Mouse (Mus musculus) cerebellum, adult (tissue): ENCODE data around the gene Lyve1.
A peak's percentile ranks its signal among the peaks of the same experiment; 100 is the strongest.

ENCODE experiments used
- ATAC-seq: cut with Nextera tagmentation; 2 replicates; pipeline ENCODE4 v1.9.2; 2017; ENCODE audit warnings: mild to moderate bottlenecking, moderate library complexity, mixed read lengths; ENCODE audit not compliant: insufficient number of reproducible peaks, low FRiP score, low TSS enrichment

Lyve1 gene

GRCm38 (mm10) chr7:110816037-110816436 is 47.0 kb downstream of the Lyve1 start:
- ATAC-seq: peak; percentile 58; the same call in 1 of the 2 replicates

DNA sequence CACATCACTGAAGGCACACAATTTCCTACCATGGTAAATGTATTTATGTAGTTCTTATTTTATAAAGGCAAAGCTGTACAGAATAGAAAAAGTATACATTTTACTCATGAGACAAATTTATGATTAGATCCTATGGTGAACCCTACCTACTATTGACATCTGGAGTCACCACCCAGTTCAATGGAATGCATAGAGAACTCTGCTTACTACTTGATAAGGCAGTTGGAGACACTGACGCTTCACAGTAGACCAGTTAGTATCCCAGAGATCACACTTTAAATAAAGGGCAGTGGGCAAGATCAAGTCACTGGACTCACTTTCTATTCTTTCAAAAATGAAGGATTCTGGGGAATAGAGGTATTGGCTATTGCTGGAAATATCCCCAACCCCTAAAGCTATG is 49.1 kb downstream of the Lyve1 start:
- ATAC-seq: no peak

DNA sequence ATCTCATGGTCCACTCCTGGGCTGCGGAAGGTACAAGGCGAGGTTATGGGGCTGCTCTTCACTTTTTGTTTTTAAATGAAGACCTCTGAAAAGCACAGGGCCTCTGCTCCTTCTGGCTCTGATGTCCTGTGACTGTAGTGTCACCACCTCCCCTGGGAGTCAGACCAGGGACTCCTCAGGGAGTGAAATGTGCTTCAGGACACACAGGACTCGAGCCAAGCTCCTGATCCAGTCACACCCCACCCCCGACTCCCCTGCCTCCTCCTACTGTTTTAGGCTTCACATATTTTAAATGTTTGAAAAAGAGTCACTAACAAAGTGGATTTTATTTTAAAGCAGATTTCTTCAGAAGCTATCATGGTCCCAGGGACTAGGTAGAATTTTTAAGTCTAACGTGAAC is 51.5 kb downstream of the Lyve1 start:
- no peak for ATAC-seq

GRCm38 (mm10) chr7:110810995-110811394 is 52.0 kb downstream of the Lyve1 start:
- ATAC-seq: no peak

DNA sequence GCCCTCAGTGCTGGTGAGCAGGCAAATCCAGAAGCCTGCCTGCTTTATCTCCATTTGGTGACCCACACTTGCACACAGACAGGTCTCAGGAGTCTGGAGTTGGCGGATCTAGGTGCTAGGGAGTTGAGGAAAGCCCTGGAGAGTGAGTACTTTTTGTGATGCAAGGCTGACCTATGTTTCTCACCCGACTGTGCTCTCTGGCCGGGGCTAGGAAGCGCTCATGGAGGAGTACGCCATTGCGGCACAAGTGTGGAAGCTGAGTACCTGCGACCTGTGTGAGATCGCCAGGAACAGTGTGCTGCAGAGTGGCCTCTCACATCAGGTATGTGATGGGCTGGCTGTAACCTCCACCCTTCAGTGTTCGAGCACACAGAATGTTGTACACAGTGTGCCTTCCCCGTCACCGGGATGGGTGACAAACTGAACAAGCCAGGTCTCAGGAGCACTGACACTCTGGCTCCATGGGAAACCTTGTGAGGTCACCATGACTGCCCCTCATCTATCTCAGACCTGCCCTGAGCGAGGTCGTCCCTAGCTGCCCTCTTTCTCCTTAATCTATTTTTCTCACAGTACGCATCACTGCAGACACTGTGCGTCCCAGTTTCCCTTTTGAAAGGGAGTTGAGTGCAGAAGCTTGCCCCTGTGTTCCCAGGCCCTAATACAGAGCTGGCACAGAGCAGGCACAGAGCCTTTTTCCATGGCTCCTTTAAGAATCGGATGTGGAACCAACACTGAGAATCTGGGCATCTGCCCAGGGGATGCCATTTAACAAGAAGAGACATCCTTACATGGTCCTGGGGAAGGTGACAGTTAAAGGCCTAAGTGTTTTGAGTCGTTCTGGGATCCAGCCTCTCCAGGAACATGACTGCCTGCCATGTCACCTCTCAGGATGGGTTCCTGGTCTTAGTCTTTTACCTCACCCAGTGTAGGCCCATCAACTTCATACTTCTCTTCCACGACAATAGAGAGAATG is 53.2 kb downstream of the Lyve1 start:
- no peak for ATAC-seq

DNA sequence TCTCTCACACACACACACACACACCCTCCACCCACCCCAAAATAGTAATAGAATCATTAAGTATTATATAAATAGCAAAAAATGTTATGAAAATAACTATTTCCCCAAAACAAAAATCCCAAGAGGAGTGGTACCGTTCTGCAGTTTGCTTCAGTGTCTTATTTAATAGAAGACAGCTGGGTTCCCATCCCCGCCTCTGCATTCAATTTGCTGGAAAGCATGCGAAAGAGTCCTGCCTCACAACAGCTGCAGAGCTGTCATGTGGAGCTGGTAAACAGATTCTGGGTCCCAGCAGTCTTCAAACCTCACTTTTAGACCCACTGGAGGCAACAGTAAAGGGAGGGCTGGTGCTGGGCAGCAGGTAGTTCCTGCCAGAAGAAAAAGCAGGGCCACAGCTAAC is 54.1 kb downstream of the Lyve1 start:
- no peak for ATAC-seq

GRCm38 (mm10) chr7:110807460-110808030 is 55.5 kb downstream of the Lyve1 start:
- ATAC-seq: no peak

DNA sequence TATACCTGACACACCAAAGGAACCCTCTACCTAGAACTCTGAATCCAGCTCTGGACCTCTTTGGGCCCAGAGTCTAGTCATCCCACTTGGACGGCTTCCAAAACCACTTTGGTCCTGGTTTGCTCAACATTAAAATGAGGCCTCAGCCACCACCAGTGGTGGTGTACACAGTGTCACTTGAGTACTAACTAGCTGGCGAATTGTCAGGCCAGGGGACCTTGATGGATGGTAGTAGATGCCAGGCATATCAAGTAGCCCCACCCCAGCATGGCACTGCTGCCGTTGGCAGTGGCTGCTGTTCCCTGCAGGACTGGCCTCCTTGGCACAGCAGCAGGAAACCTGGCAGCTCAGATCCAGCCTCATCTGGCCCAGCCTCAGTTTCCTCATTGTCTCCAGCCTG is 58.8 kb downstream of the Lyve1 start:
- ATAC-seq: no peak

DNA sequence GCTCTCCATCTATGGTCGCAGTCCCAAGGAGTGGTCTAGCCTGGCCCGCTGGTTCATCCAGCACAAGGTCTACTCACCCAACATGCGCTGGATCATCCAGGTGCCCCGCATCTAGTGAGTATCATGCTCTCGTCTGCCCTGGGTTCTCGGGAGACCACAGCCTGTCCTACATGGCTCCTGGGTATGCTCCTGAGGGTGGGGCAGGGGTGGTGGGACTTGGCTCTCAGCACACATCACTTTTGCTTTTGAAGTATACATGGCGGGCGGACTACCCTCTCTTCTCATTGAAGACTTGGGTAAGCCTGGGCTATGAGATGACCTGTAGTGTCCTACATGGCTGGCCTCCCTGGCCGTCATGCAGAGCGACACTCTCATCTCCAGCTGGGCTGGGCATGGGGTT is 59.9 kb downstream of the Lyve1 start:
- no peak for ATAC-seq

DNA sequence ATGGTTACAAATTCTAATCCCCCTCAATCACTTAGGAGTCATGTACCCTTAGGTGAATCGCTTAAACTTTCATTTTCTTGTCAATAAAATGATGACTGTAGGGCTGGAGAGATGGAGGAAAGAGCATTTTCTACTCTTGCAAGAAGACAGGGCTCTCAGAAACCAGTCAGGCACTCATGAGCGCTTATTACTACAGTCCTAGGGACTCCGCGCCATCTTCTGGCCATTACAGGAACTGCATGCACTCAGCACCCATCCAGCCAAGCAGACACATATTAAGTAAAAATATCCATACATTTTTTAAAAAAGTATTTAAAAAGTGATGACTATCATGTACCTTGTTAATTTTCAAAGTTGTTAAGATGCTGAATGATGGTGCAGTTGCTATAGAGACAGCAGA is 62.0 kb downstream of the Lyve1 start:
- no peak for ATAC-seq
